In the genomic region with DNA sequence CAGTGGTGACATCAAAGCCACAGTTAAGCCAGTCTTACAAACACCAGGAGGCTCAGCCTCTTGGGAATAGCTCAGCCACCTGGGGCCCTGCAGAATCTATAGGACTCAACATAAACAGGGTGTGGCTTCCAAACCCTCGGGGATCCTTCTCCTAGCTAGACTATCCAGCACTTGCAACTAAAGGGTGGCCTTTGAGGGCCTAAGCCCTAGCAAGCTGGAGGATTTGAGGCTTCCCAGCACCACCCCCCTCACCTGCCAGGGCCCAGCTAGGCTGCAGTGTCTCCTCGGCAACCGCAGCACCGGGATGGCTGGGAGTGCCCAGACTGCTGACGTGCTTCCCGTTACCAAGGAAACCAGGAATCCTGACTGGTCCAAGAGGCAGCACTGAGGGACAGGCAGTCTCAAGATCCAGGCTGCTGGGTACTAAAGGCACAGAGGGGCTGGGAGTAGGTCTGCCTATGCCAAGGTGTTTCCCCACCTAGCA, we compare ENCODE assay signal across 8 mouse cellular contexts. TPM values are rescaled to one million over a fixed set of nuclear protein-coding genes. Genes with fewer than 3 reads are reported as not detected.
DNase-seq lines count a peak whose midpoint lies in the region; ATAC-seq and TF ChIP-seq lines count a peak whose summit lies in the region.

No protein-coding gene starts in this region.

- peak; percentile 88 for ATAC-seq in hindbrain, embryonic 12.5 days (ENCODE audit: low FRiP score)
- peak; percentile 90 for ATAC-seq in midbrain, embryonic 12.5 days (ENCODE audit: low FRiP score, low read depth)

- H3K27me3 ChIP-seq in hindbrain, embryonic 12.5 days, result no peaks in the 10 kb centered on the region
- no peaks in the 10 kb centered on the region for H3K27me3 ChIP-seq in midbrain, embryonic 12.5 days

- H3K27ac ChIP-seq in hindbrain, embryonic 12.5 days, result peak overlapping the region; percentile 90
- H3K27ac ChIP-seq in midbrain, embryonic 12.5 days (replicated peaks), result peak overlapping the region; percentile 88

- H3K9ac ChIP-seq in hindbrain, embryonic 12.5 days, result peak overlapping the region; percentile 50; the same call in 1 of the 2 replicates
- H3K9ac ChIP-seq in midbrain, embryonic 12.5 days (replicated peaks), result peak overlapping the region; percentile 37

- peaks cover 33% of the 10 kb centered on the region for H3K4me1 ChIP-seq in hindbrain, embryonic 12.5 days
- peaks cover 30% of the 10 kb centered on the region for H3K4me1 ChIP-seq in midbrain, embryonic 12.5 days

- peak overlapping the region; percentile 48 for H3K4me2 ChIP-seq in hindbrain, embryonic 12.5 days (replicated peaks)
- H3K4me2 ChIP-seq in midbrain, embryonic 12.5 days (replicated peaks), result peak overlapping the region; percentile 48

- H3K4me3 ChIP-seq in hindbrain, embryonic 12.5 days, result peak overlapping the region; percentile 21
- H3K4me3 ChIP-seq in midbrain, embryonic 12.5 days, result peak overlapping the region; percentile 20

- TF ChIP-seq POLR2A in brain, embryonic 14.5 days (IDR thresholded peaks at IDR 0.05; ENCODE audit: borderline replicate concordance, extremely low read depth, insufficient read depth, insufficient read length, poor library complexity, severe bottlenecking), result no peak

- 3% methylated on average over 6 of the region's 6 CpGs for WGBS in hindbrain, embryonic 12.5 days
- WGBS in midbrain, embryonic 12.5 days, result 1% methylated on average over 6 of the region's 6 CpGs

- peaks cover 53% of the 10 kb centered on the region for H3K36me3 ChIP-seq in hindbrain, embryonic 12.5 days
- peaks cover 60% of the 10 kb centered on the region for H3K36me3 ChIP-seq in midbrain, embryonic 12.5 days

- no peaks in the 10 kb centered on the region for H3K9me3 ChIP-seq in hindbrain, embryonic 12.5 days (replicated peaks)
- H3K9me3 ChIP-seq in midbrain, embryonic 12.5 days, result no peaks in the 10 kb centered on the region

- TF ChIP-seq CTCF in brain, embryonic 14.5 days (IDR thresholded peaks at IDR 0.05; ENCODE audit: borderline replicate concordance, extremely low read depth, insufficient read depth, insufficient read length), result no peak

- DNase-seq in brain, embryonic 14.5 days (ENCODE audit: low read depth), result peak; percentile 94
- peak; percentile 80 for DNase-seq in embryo, embryonic 10 days (ENCODE audit: low spot score)
- peak; percentile 81 to 82 for DNase-seq in layer of hippocampus, postnatal 36 days
- peak; percentile 33 for DNase-seq in yolk sac, embryonic 10.5 days (ENCODE audit: low spot score)
- no peak for DNase-seq in thymus, postnatal 10 days (ENCODE audit: low spot score in 2 of 2)
- no peak for DNase-seq in urinary bladder, postnatal 36 days (ENCODE audit: low spot score in 2 of 2)

RNA-seq across cellular contexts. Expression of gene Apbb1, which starts 12.4 kb away (rescaled TPM):
- 304 and 347 TPM in 2 replicates for polyA plus RNA-seq in brain, embryonic 14.5 days (2012; rRNA removed)
- 165 and 170 TPM in 2 replicates for polyA plus RNA-seq in hindbrain, embryonic 12.5 days (2016; fragmentation: Nextera tagmentation; extraction: Ambion mirVana)
- total RNA-seq in layer of hippocampus, postnatal 36 days (2021), result 100 to 1,000 TPM; 352 to 385 TPM
- 166 TPM in 2 replicates for polyA plus RNA-seq in midbrain, embryonic 12.5 days (2016; fragmentation: Nextera tagmentation; extraction: Ambion mirVana)

RNA-seq across cellular contexts. Expression of gene Smpd1, which starts 14.9 kb away (rescaled TPM):
- 51.2 and 59.6 TPM in 2 replicates for polyA plus RNA-seq in brain, embryonic 14.5 days (2012; rRNA removed)
- polyA plus RNA-seq in hindbrain, embryonic 12.5 days (2016; fragmentation: Nextera tagmentation; extraction: Ambion mirVana), result 56.2 and 57.7 TPM in 2 replicates
- 10 to 100 TPM; 78.8 to 87.0 TPM for total RNA-seq in layer of hippocampus, postnatal 36 days (2021)
- polyA plus RNA-seq in midbrain, embryonic 12.5 days (2016; fragmentation: Nextera tagmentation; extraction: Ambion mirVana), result 48.5 and 51.1 TPM in 2 replicates

RNA-seq across cellular contexts. Expression of gene Hpx, which starts 30.9 kb away (rescaled TPM):
- 0.45 and 0.74 TPM in 2 replicates for polyA plus RNA-seq in brain, embryonic 14.5 days (2012; rRNA removed)
- 0.21 and 0.27 TPM in 2 replicates for polyA plus RNA-seq in hindbrain, embryonic 12.5 days (2016; fragmentation: Nextera tagmentation; extraction: Ambion mirVana)
- total RNA-seq in layer of hippocampus, postnatal 36 days (2021), result under 1 TPM in 1 of 2 experiments, not detected in 1; 0.22 TPM
- polyA plus RNA-seq in midbrain, embryonic 12.5 days (2016; fragmentation: Nextera tagmentation; extraction: Ambion mirVana), result 0.27 and 0.35 TPM in 2 replicates

Comparison
In these comparisons a context has a peak if more than half of its experiments do, and no peak if none do; other contexts are left out.
1. DNase-seq: peak in brain, embryonic 14.5 days (single experiment), embryo, embryonic 10 days (single experiment), layer of hippocampus, postnatal 36 days (2 of 2) and yolk sac, embryonic 10.5 days (single experiment); none in thymus, postnatal 10 days (0 of 2) and urinary bladder, postnatal 36 days (0 of 2).